Mouse (Mus musculus) brain, embryonic 14.5 days (tissue): ENCODE data around the gene Amotl1.

ENCODE experiments used
- CTCF ChIP-seq: fragments of 200-500 bp; IDR thresholded peaks from 2 replicates; pipeline ENCODE4 v1.5.1; 2012; ENCODE audit warnings: inconsistent platforms, mild to moderate bottlenecking, moderate library complexity, borderline replicate concordance; ENCODE audit not compliant: insufficient read depth, insufficient read length; ENCODE audit errors: extremely low read depth
- POLR2A ChIP-seq: fragments of 200-500 bp; IDR thresholded peaks from 2 replicates; pipeline ENCODE4 v1.6.1; 2012; ENCODE audit warnings: mild to moderate bottlenecking, inconsistent platforms, borderline replicate concordance; ENCODE audit not compliant: poor library complexity, insufficient read depth, insufficient read length, severe bottlenecking; ENCODE audit errors: extremely low read depth

DNA sequence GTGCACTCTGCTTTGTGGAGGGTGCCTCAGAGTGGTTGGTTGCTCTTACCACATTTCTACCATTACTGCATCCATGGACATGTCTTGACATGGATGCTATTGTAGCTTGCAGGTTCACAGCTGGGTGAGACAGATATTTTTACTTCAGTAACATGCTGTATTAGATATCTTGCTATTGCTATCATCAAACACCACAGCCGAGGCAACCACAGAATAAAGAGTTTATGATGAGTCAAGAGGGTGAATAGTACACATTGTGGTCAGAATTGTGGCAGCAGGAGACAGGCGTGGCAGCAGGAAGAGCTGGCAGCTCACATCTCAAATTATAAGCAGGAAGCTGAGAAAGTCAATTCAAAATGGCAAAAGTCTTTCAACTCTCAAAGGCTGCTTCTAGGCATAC, 76.4 kb downstream of the Amotl1 start:
- TF ChIP-seq POLR2A (no peak), CTCF (no peak)
